Mouse (Mus musculus) right cerebral cortex, postnatal 25 days (tissue): ENCODE data around the gene Rarb.
"Not testable (repeated sequence)": the region's sequence is repeated elsewhere in the genome, so short reads cannot be mapped to it uniquely, and the experiment has no call there.

Experiments
- DNase-seq: peaks from one replicate; pipeline ENCODE4 v3.0.0; 2022

Gene Rarb

GRCm38 (mm10) chr14:16818602-16819250 is at the start of gene Rarb:
TSS of gene Rarb (minus strand) at chr14:16819156.
- no peak for DNase-seq

GRCm38 (mm10) chr14:16842036-16842435 is 23.1 kb upstream of the Rarb start:
- DNase-seq = no peak

GRCm38 (mm10) chr14:16841597-16841989 is 22.6 kb upstream of the Rarb start:
- DNase-seq = no peak

GRCm38 (mm10) chr14:16840951-16841596 is 22.1 kb upstream of the Rarb start:
- peak; percentile 32 for DNase-seq

- DNase-seq = no peak
Observed at GRCm38 (mm10) chr14:16840135-16840534, 21.2 kb upstream of the Rarb start.

GRCm38 (mm10) chr14:16815096-16815741 is 3.7 kb downstream of the Rarb start:
- DNase-seq = no peak

GRCm38 (mm10) chr14:16806155-16806554 is 12.8 kb downstream of the Rarb start:
- no peak for DNase-seq

GRCm38 (mm10) chr14:16790161-16790560 is 28.8 kb downstream of the Rarb start:
- DNase-seq = no peak

- no peak for DNase-seq
Observed at GRCm38 (mm10) chr14:16781942-16782541, 36.9 kb downstream of the Rarb start.

- DNase-seq = no peak
Observed at GRCm38 (mm10) chr14:16776723-16777381, 42.1 kb downstream of the Rarb start.

GRCm38 (mm10) chr14:16772927-16773326 is 46.0 kb downstream of the Rarb start:
- DNase-seq = no peak

GRCm38 (mm10) chr14:16765891-16766290 is 53.1 kb downstream of the Rarb start:
- DNase-seq = no peak

GRCm38 (mm10) chr14:16762773-16763172 is 56.2 kb downstream of the Rarb start:
- no peak for DNase-seq

- no peak for DNase-seq
Observed at GRCm38 (mm10) chr14:16758773-16759434, 60.1 kb downstream of the Rarb start.

- DNase-seq = not testable (repeated sequence)
Observed at GRCm38 (mm10) chr14:16755601-16756000, 63.4 kb downstream of the Rarb start.

GRCm38 (mm10) chr14:16752648-16753047 is 66.3 kb downstream of the Rarb start:
- DNase-seq = no peak

GRCm38 (mm10) chr14:16746982-16747578 is 71.9 kb downstream of the Rarb start:
- DNase-seq = no peak

GRCm38 (mm10) chr14:16740982-16741739 is 77.8 kb downstream of the Rarb start:
- DNase-seq = peak; percentile 27

- DNase-seq = peak; percentile 49
Observed at GRCm38 (mm10) chr14:16738538-16738937, 80.4 kb downstream of the Rarb start.

GRCm38 (mm10) chr14:16737781-16738180 is 81.2 kb downstream of the Rarb start:
- no peak for DNase-seq

GRCm38 (mm10) chr14:16735331-16736012 is 83.5 kb downstream of the Rarb start:
- DNase-seq = no peak
